Mouse (Mus musculus): ENCODE measurements at regions not wholly inside any gene's neighbourhood (a gene's known extent, or its start where the extent isn't known, plus 50 kb on each side); places are given as distances from the start of the nearest gene placed in this dataset.

- in situ Hi-C loops (cut with MboI, MseI), result no loop called here
Observed at GRCm38 (mm10) chr9:84673327-84673726, 639.2 kb upstream of the Gm11114 start.

GRCm38 (mm10) chr9:84678416-84678815 is 634.2 kb upstream of the Gm11114 start:
- in situ Hi-C loops (cut with MboI, MseI), result no loop called here

GRCm38 (mm10) chr9:84718615-84719191 is 593.9 kb upstream of the Gm11114 start:
- in situ Hi-C loops (cut with MboI, MseI), result no loop called here

- in situ Hi-C loops (cut with MboI, MseI), result no loop called here
Observed at GRCm38 (mm10) chr9:84719396-84719795, 593.2 kb upstream of the Gm11114 start.

- in situ Hi-C loops (cut with MboI, MseI), result no loop called here
Observed at GRCm38 (mm10) chr9:84720454-84720853, 592.1 kb upstream of the Gm11114 start.

GRCm38 (mm10) chr9:84739266-84739665 is 573.3 kb upstream of the Gm11114 start:
- in situ Hi-C loops (cut with MboI, MseI), result no loop called here

GRCm38 (mm10) chr9:84740336-84740735 is 572.2 kb upstream of the Gm11114 start:
- in situ Hi-C loops (cut with MboI, MseI), result no loop called here

GRCm38 (mm10) chr9:84754332-84754731 is 558.2 kb upstream of the Gm11114 start:
- in situ Hi-C loops (cut with MboI, MseI), result no loop called here

- in situ Hi-C loops (cut with MboI, MseI), result no loop called here
Observed at GRCm38 (mm10) chr9:84754828-84755227, 557.7 kb upstream of the Gm11114 start.

GRCm38 (mm10) chr9:84774348-84774747 is 538.2 kb upstream of the Gm11114 start:
- in situ Hi-C loops (cut with MboI, MseI), result no loop called here

- in situ Hi-C loops (cut with MboI, MseI), result no loop called here
Observed at GRCm38 (mm10) chr9:84775190-84775589, 537.4 kb upstream of the Gm11114 start.

- in situ Hi-C loops (cut with MboI, MseI), result no loop called here
Observed at GRCm38 (mm10) chr9:84779125-84779524, 533.4 kb upstream of the Gm11114 start.

GRCm38 (mm10) chr9:84825768-84826167 is 486.8 kb upstream of the Gm11114 start:
- in situ Hi-C loops (cut with MboI, MseI), result no loop called here

GRCm38 (mm10) chr9:84828934-84829333 is 483.6 kb upstream of the Gm11114 start:
- in situ Hi-C loops (cut with MboI, MseI), result no loop called here

- in situ Hi-C loops (cut with MboI, MseI), result no loop called here
Observed at GRCm38 (mm10) chr9:84830639-84831038, 481.9 kb upstream of the Gm11114 start.

- in situ Hi-C loops (cut with MboI, MseI), result no loop called here
Observed at GRCm38 (mm10) chr9:84837498-84837897, 475.1 kb upstream of the Gm11114 start.

- in situ Hi-C loops (cut with MboI, MseI), result no loop called here
Observed at GRCm38 (mm10) chr9:84844021-84844420, 468.6 kb upstream of the Gm11114 start.

- in situ Hi-C loops (cut with MboI, MseI), result no loop called here
Observed at GRCm38 (mm10) chr9:84861600-84861999, 451.0 kb upstream of the Gm11114 start.

GRCm38 (mm10) chr9:84863431-84863830 is 449.1 kb upstream of the Gm11114 start:
- in situ Hi-C loops (cut with MboI, MseI), result no loop called here

- in situ Hi-C loops (cut with MboI, MseI), result no loop called here
Observed at GRCm38 (mm10) chr9:84894148-84894547, 418.4 kb upstream of the Gm11114 start.

GRCm38 (mm10) chr9:84896073-84896472 is 416.5 kb upstream of the Gm11114 start:
- in situ Hi-C loops (cut with MboI, MseI), result no loop called here

- in situ Hi-C loops (cut with MboI, MseI), result loop anchor here (25.0 kb wide), 1 partner anchor 1962 kb away; no protein-coding TSS in a partner anchor
Observed at GRCm38 (mm10) chr9:84900643-84901042, 411.9 kb upstream of the Gm11114 start.

- in situ Hi-C loops (cut with MboI, MseI), result loop anchor here (25.0 kb wide), 1 partner anchor 1956 kb away; no protein-coding TSS in a partner anchor
Observed at GRCm38 (mm10) chr9:84906244-84906643, 406.3 kb upstream of the Gm11114 start.

GRCm38 (mm10) chr9:84913321-84913720 is 399.3 kb upstream of the Gm11114 start:
- in situ Hi-C loops (cut with MboI, MseI), result loop anchor here (25.0 kb wide), 1 partner anchor 1949 kb away; no protein-coding TSS in a partner anchor

Measured in regulatory T cell (primary cell).